Mouse (Mus musculus): Measurements from ENCODE around the gene Il17c. TPM values are rescaled to one million over a fixed set of nuclear protein-coding genes. Genes with fewer than 3 reads are reported as not detected.

Il17c gene
- polyA plus RNA-seq, 1 experiment = not detected

DNA sequence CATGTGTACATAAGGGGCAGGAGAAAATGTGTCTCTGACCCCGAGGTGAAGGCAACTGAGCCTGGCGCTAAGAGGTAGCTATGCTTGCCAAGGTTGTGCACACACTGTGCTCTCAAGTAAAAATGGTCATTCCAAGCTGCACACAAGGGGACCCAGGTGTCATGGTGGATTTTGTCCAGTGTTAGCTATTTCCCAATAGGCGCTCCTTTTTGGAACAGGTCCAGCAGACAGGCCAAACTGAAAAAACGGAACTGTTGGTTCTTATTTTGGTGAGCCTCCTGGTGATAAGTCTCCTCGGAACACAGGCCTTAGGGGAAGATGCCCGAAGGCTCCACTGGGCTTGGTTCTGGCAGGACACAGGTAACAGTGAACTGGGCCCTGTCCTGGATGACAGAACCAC lies 32.6 kb downstream of the Il17c start:
- Histone ChIP-seq H3K4me1 (ENCODE audit: control insufficient read depth, insufficient read depth, low read length) (no peaks in the 10 kb centered on the region; the same call in 1 of the 2 replicates), H3K27ac (ENCODE audit: control insufficient read depth, insufficient read depth, low read depth, low read length, poor library complexity) (no peak overlapping the region), H3K4me3 (replicated peaks; ENCODE audit: control insufficient read depth, low read depth, low read length) (no peak overlapping the region)
- WGBS = 46% methylated on average over 6 of the region's 6 CpGs
- no peak for TF ChIP-seq POLR2A (IDR thresholded peaks at IDR 0.05; ENCODE audit: borderline replicate concordance, control insufficient read depth, low read depth, low read length)
- TF ChIP-seq CTCF (IDR thresholded peaks at IDR 0.05; ENCODE audit: control insufficient read depth, insufficient read depth, low read length) = no peak

DNA sequence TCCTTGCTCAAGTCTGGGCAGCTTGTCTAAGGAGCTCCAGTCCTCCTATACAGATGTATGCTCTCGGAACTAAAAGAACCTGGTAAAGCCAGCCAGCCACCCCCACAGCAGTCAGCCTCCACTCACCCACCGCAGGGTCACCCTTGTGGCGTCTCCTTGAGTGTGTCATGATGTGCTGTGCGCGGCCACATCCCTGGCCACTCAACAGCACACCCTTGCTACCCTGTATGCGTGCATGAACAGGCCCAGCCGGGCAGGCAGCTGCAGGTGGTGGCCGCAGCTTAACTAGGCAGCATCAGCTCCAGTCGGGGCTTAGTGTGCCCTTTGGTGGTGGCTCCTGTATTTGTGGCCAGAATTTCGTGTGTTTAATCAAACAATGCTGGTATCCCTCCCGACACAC lies 35.4 kb downstream of the Il17c start:
- Histone ChIP-seq H3K4me3 (replicated peaks; ENCODE audit: control insufficient read depth, low read depth, low read length) (no peak overlapping the region), H3K27ac (ENCODE audit: control insufficient read depth, insufficient read depth, low read depth, low read length, poor library complexity) (no peak overlapping the region), H3K4me1 (ENCODE audit: control insufficient read depth, insufficient read depth, low read length) (peaks cover 2% of the 10 kb centered on the region; the same call in 1 of the 2 replicates)
- no peak for TF ChIP-seq CTCF (IDR thresholded peaks at IDR 0.05; ENCODE audit: control insufficient read depth, insufficient read depth, low read length)
- TF ChIP-seq POLR2A (IDR thresholded peaks at IDR 0.05; ENCODE audit: borderline replicate concordance, control insufficient read depth, low read depth, low read length) = no peak
- 77% methylated on average over 11 of the region's 11 CpGs for WGBS

DNA sequence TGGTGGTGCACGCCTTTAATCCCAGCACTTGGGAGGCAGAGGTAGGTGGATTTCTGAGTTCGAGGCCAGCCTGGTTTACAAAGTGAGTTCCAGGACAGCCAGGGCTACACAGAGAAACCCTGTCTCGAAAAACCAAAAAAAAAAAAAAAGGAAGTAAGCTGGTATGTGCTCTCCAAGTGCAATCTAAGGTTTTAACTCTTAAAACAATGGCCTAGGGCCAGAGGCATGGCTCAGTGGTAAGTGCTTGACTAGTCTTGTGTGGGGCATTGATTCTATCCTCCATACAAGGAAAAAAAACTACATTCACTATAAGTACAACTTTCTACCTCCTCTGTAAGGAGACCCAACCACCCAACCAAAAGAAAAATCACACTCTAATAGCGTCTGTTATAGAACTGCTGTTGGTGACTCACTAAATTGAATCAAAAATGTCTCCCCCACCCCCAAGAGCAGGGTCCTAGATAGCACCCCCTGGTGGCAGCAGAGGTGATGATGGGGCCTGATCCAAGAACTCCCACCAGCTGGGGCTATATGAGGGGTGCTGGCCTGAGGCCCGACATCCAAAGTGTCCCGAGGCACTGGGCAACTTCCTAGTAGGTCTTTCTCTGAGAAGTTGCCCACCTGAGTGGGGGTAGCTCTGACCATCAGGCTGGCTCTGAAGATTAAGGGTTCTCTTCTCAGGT lies 37.5 kb downstream of the Il17c start:
- Histone ChIP-seq H3K27ac (ENCODE audit: control insufficient read depth, insufficient read depth, low read depth, low read length, poor library complexity) (no peak overlapping the region), H3K4me1 (ENCODE audit: control insufficient read depth, insufficient read depth, low read length) (peaks cover 6% of the 10 kb centered on the region; the same call in 1 of the 2 replicates), H3K4me3 (replicated peaks; ENCODE audit: control insufficient read depth, low read depth, low read length) (no peak overlapping the region)
- TF ChIP-seq CTCF (IDR thresholded peaks at IDR 0.05; ENCODE audit: control insufficient read depth, insufficient read depth, low read length) = peak; percentile 21; the same call in 1 of the 2 replicates
- no peak for TF ChIP-seq POLR2A (IDR thresholded peaks at IDR 0.05; ENCODE audit: borderline replicate concordance, control insufficient read depth, low read depth, low read length)
- WGBS = 35% methylated on average over 6 of the region's 6 CpGs

DNA sequence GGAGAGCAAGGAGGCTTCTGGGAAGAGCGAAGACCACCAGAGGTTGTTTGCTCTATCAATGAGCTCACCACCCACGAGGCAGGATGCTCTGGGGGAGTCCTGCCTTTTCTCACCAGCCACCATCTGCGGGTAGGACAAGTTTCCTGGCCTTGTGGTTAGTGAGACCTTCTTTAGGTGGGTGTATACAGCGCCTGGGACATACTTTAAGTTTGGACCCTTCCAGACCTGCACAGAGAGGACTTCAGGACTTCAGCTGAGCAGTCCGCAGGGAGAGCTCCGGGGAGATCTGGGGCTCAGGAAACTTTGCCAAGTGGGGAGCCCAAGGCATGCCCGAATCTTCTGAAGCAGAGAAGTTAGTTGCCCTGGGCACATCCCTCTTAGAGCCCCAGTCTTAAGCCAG lies 38.2 kb downstream of the Il17c start:
- WGBS = 14% methylated on average over 7 of the region's 7 CpGs
- TF ChIP-seq CTCF (IDR thresholded peaks at IDR 0.05; ENCODE audit: control insufficient read depth, insufficient read depth, low read length) = no peak
- TF ChIP-seq POLR2A (IDR thresholded peaks at IDR 0.05; ENCODE audit: borderline replicate concordance, control insufficient read depth, low read depth, low read length) = no peak
- H3K4me1 ChIP-seq (ENCODE audit: control insufficient read depth, insufficient read depth, low read length) = peaks cover 6% of the 10 kb centered on the region; the same call in 1 of the 2 replicates
- H3K4me3 ChIP-seq (replicated peaks; ENCODE audit: control insufficient read depth, low read depth, low read length) = no peak overlapping the region
- H3K27ac ChIP-seq (ENCODE audit: control insufficient read depth, insufficient read depth, low read depth, low read length, poor library complexity) = no peak overlapping the region

DNA sequence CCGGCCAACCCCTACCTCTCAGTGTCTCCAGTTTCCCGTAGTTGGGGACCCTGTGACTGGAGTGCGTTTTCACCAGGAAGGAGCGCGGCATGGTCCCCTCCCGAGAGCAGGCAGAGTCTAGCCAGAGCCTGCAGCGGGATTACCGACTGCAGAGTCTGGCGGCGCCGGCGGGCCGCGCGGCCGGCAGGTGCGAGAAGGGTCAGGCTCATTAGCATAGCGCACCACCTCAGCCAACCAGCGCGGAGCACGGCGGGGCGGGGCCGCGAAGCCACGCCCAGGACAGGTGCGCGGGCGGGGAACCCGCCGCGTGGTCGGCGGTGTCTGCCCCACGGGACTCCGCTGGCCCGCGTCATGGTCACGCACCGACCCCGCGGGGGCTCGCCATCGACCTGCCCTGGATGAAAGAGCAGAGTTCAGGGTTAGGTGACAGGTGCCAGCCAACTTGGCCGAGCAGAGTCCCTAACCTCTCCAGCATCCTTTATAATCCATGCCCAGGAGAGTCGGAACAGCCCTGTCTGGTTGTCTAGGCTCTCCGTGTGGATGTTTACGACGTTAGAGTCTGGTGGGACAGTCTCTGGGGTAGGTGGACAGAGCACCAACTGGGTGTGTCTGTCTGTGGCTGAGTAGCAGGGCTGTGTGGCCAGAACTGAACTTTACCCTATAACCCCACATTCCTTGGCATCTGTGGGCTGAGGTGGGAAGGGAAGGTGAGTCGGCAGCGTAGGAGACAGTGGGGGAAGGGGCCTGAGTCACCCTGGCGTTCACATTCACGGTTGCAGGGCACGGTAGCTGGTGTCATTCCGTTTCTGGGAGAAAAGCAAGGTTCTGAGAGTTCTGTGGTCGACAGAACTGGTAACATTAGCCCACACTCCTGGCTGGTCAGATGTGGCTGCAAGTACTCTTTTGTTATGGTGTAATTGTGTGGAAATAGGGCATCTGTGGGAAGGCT lies 39.0 kb downstream of the Il17c start, which contains the start of gene Snai3:
Gene Snai3 (minus strand): TSS at position 210 of the 949 bp plus-strand sequence.
- no peak within 1 kb of the TSS for H3K27ac ChIP-seq (ENCODE audit: control insufficient read depth, insufficient read depth, low read depth, low read length, poor library complexity)
- peaks cover 6% of the 10 kb centered on the region; the same call in 1 of the 2 replicates for H3K4me1 ChIP-seq (ENCODE audit: control insufficient read depth, insufficient read depth, low read length)
- peak within 1 kb of the TSS; percentile 11 for H3K4me3 ChIP-seq (replicated peaks; ENCODE audit: control insufficient read depth, low read depth, low read length)
- 6% methylated on average over 56 of the region's 56 CpGs for WGBS
- TF ChIP-seq POLR2A (IDR thresholded peaks at IDR 0.05; ENCODE audit: borderline replicate concordance, control insufficient read depth, low read depth, low read length) (peak; percentile 6; the same call in 1 of the 2 replicates), CTCF (IDR thresholded peaks at IDR 0.05; ENCODE audit: control insufficient read depth, insufficient read depth, low read length) (no peak)

DNA sequence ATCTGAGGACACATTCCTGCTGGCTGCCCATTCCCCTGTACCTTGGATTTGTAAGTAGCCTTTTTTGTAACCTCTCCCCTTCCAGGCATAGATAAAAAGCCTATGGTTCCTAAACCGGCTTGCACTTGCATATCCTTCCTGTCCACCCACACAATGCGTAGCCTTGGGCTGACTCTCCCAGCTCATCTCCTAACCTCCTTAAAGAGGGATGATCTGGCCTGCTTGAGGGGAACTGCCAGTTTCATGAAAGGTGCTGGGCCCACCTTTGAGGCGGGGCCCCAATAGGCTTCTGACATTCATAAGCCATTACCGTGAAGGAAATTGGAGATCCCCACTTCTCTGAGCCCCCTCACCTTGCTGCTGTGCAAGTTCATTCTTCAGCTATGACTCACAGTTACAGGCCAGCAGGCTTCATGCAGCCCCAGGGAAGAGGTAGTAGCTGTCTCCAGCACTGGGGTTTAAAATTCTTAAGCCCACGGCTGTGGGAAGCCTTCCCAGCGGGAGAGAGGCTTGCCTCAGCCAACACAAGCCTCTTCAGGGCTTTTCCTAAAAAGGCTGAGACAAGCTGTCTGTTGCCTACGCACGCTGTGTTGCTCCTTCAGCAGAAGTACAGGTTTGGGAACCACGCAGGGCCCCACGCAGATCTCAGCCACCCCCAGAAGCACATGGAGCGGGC lies 39.8 kb downstream of the Il17c start:
- Histone ChIP-seq H3K27ac (ENCODE audit: control insufficient read depth, insufficient read depth, low read depth, low read length, poor library complexity) (no peak overlapping the region), H3K4me1 (ENCODE audit: control insufficient read depth, insufficient read depth, low read length) (peaks cover 6% of the 10 kb centered on the region; the same call in 1 of the 2 replicates), H3K4me3 (replicated peaks; ENCODE audit: control insufficient read depth, low read depth, low read length) (no peak overlapping the region)
- TF ChIP-seq CTCF (IDR thresholded peaks at IDR 0.05; ENCODE audit: control insufficient read depth, insufficient read depth, low read length) = no peak
- TF ChIP-seq POLR2A (IDR thresholded peaks at IDR 0.05; ENCODE audit: borderline replicate concordance, control insufficient read depth, low read depth, low read length) = no peak
- 58% methylated on average over 11 of the region's 11 CpGs for WGBS

DNA sequence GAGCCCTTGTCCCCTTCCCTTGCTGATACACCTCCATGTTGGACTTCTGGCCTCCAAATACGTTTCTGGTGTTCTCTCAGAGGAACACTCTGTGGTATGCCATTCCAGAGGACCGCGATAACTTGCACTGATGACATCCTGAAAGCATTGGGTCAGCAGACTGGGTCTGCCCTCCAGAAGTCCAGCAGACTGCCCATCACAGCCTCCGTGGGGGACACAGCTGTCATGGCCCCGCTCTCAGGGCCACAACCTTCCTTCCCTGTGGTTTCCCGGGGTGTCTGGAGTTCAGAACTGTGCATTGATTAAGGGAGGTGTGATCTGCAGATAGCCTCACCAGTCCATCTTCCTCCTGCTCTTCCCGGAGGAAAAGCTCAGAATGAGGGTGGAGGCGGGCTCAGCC lies 40.7 kb downstream of the Il17c start:
- 73% methylated on average over 8 of the region's 8 CpGs for WGBS
- Histone ChIP-seq H3K4me3 (replicated peaks; ENCODE audit: control insufficient read depth, low read depth, low read length) (no peak overlapping the region), H3K4me1 (ENCODE audit: control insufficient read depth, insufficient read depth, low read length) (peaks cover 6% of the 10 kb centered on the region; the same call in 1 of the 2 replicates), H3K27ac (ENCODE audit: control insufficient read depth, insufficient read depth, low read depth, low read length, poor library complexity) (no peak overlapping the region)
- no peak for TF ChIP-seq CTCF (IDR thresholded peaks at IDR 0.05; ENCODE audit: control insufficient read depth, insufficient read depth, low read length)
- TF ChIP-seq POLR2A (IDR thresholded peaks at IDR 0.05; ENCODE audit: borderline replicate concordance, control insufficient read depth, low read depth, low read length) = no peak
